Mouse (Mus musculus): ENCODE measurements at regions not wholly inside any gene's neighbourhood (a gene's known extent, or its start where the extent isn't known, plus 50 kb on each side); places are given as distances from the start of the nearest gene placed in this dataset.

DNA sequence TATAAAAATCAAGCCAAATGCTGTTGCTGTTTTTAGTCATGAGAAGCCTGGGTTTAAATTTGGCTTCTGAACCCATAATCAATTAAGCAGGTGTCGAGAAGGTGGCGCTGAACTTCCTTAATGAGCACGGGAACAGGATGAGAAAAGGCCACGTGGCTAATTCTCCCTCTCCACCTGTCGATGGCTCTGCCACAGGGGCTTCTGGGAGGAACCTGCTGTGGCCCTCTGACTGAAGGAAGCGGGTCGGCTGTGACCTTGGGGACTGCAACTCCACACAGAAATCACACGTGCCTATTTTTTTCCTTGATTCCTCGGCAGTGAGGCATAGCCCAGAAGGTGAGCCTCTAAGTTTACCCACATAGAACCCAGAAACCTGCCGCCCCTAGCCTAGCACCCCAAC is 244.8 kb upstream of the Sulf2 start:
- TF ChIP-seq POLR2A (IDR thresholded peaks at IDR 0.05; ENCODE audit: control insufficient read depth, extremely low read depth, insufficient read depth, low read length, poor library complexity) (no peak), CTCF (IDR thresholded peaks at IDR 0.05; ENCODE audit: borderline replicate concordance, control insufficient read depth, extremely low read depth, insufficient read depth, low read length, poor library complexity) (no peak)

Measured in thymus, adult 2 months (tissue).